Mouse (Mus musculus) embryonic facial prominence, embryonic 11.5 days (tissue): Measurements from ENCODE around the gene Mcam. TPM values are rescaled to one million over a fixed set of nuclear protein-coding genes. Genes with fewer than 3 reads are reported as not detected.

Experiments used
- ATAC-seq: fragments of 200-750 bp; cut with Nextera tagmentation; replicated peaks from 2 replicates; pipeline ENCODE4 v1.8.0; 2017; ENCODE audit warnings: low read depth; ENCODE audit not compliant: insufficient number of reproducible peaks, low FRiP score, low TSS enrichment
- DNase-seq: peaks from one replicate; pipeline ENCODE4 v3.0.0-alpha.2; 2015; ENCODE audit warnings: low spot score
- H3K27ac ChIP-seq: fragments of 300-500 bp; sonication (generic); replicated peaks from 2 replicates; pipeline ENCODE4 v1.5.1; 2014; ENCODE audit warnings: mild to moderate bottlenecking, low read depth, low read length, control low read depth
- H3K27me3 ChIP-seq: fragments of 300-500 bp; sonication (generic); 2 replicates; pipeline ENCODE4 v1.6.1; 2014; ENCODE audit warnings: mild to moderate bottlenecking, low read length, moderate library complexity, mixed read lengths; ENCODE audit not compliant: control insufficient read depth, insufficient read depth
- H3K36me3 ChIP-seq: fragments of 300-500 bp; sonication (generic); replicated peaks from 2 replicates; pipeline ENCODE4 v1.6.1; 2014; ENCODE audit warnings: low read depth, mild to moderate bottlenecking, low read length, moderate library complexity, mixed read lengths; ENCODE audit not compliant: control insufficient read depth, insufficient read depth
- H3K4me1 ChIP-seq: fragments of 300-500 bp; sonication (generic); 2 replicates; pipeline ENCODE4 v1.6.1; 2014; ENCODE audit warnings: low read length, mixed read lengths; ENCODE audit not compliant: control insufficient read depth, insufficient read depth
- H3K4me2 ChIP-seq: fragments of 300-500 bp; sonication (generic); 2 replicates; pipeline ENCODE4 v1.6.1; 2014; ENCODE audit warnings: low read depth, mild to moderate bottlenecking, control low read depth, low read length, moderate library complexity
- H3K4me3 ChIP-seq: fragments of 300-500 bp; sonication (generic); 2 replicates; pipeline ENCODE4 v1.5.1; 2014; ENCODE audit warnings: low read depth, low read length, control low read depth
- H3K9ac ChIP-seq: fragments of 300-500 bp; sonication (generic); replicated peaks from 2 replicates; pipeline ENCODE4 v1.6.1; 2014; ENCODE audit warnings: mild to moderate bottlenecking, control low read depth, low read length
- H3K9me3 ChIP-seq: fragments of 300-500 bp; sonication (generic); replicated peaks from 2 replicates; pipeline ENCODE4 v1.6.1; 2016; ENCODE audit warnings: mild to moderate bottlenecking, low read length, inconsistent platforms, mixed read lengths; ENCODE audit not compliant: control insufficient read depth
- WGBS: fragments of 180-500 bp; shearing (Covaris S2); extraction: QIAGEN DNeasy Blood & Tissue Kit; methylation state at CpG from one replicate; pipeline ENCODE4 v1.1.7; 2014; 5-methylcytosine and 5-hydroxymethylcytosine counted together
- polyA plus RNA-seq: library from polyadenylated mRNA; unstranded; fragments of >200 nt; fragmentation: Nextera tagmentation; extraction: Ambion mirVana; gene quantifications from 2 replicates; pipeline ENCODE4 v1.2.1, GENCODE M21; 2014

The Mcam gene
- polyA plus RNA-seq, 1 experiment from 2014 or later = 20.1 TPM

DNA sequence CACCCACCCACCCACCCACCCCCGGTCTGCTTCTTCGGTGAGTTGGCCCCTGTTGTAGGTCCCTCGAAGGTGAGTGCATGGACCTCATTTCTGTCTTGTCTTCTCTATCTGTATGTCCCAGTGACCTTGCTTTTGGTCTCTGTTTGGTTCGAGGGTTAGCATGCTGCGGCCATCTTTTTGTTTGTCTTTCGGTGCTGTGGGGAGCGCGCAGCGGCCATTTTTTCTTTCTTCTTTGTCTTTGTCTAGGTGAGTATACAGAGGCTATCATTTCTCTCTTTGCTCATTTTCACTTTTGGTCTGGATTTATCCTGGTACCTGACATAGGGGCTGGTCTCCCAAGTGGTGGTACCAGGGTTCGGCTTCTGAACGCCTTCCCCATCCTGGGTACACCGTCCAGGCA lies 44.5 kb downstream of the Mcam start:
- no peaks in the 10 kb centered on the region for H3K9me3 ChIP-seq
- H3K27ac ChIP-seq = no peak overlapping the region
- H3K4me3 ChIP-seq = no peak overlapping the region
- no peaks in the 10 kb centered on the region for H3K36me3 ChIP-seq
- H3K4me2 ChIP-seq = no peak overlapping the region
- H3K27me3 ChIP-seq = no peaks in the 10 kb centered on the region
- WGBS = 98% methylated on average over 12 of the region's 12 CpGs
- no peak overlapping the region for H3K9ac ChIP-seq
- ATAC-seq = no peak
- no peaks in the 10 kb centered on the region for H3K4me1 ChIP-seq
- DNase-seq = no peak

DNA sequence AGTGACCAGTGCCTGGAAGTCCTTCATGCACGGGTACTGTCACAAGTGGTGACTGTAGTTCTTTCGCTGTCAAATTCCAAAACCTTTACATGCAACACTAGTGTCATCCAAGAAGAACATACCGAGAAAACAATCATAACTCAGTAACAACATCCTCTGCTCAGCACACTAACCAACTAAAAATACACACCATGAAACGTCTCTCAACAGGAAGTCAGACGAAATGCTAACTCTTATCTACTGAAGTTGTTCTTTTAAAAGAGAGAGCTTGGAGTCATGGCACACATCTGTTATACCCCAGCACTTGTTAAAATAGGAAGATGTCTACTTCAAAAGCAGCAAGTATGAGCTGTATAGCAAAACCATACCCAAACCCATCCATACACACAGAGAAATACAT lies 47.3 kb downstream of the Mcam start:
- Histone ChIP-seq H3K9ac (no peak overlapping the region), H3K36me3 (no peaks in the 10 kb centered on the region), H3K27ac (no peak overlapping the region), H3K27me3 (no peaks in the 10 kb centered on the region), H3K4me3 (no peak overlapping the region), H3K4me2 (no peak overlapping the region), H3K4me1 (no peaks in the 10 kb centered on the region), H3K9me3 (no peaks in the 10 kb centered on the region)
- WGBS = 85% methylated on average over 5 of the region's 5 CpGs
- DNase-seq (no peak), ATAC-seq (no peak)

GRCm38 (mm10) chr9:44182260-44182659 lies 48.0 kb downstream of the Mcam start:
- WGBS = 91% methylated on average over 3 of the region's 3 CpGs
- H3K27ac ChIP-seq = no peak overlapping the region
- no peak overlapping the region for H3K4me3 ChIP-seq
- no peaks in the 10 kb centered on the region for H3K27me3 ChIP-seq
- no peak overlapping the region for H3K4me2 ChIP-seq
- ATAC-seq = no peak
- DNase-seq = no peak
- H3K36me3 ChIP-seq = no peaks in the 10 kb centered on the region
- H3K9me3 ChIP-seq = no peaks in the 10 kb centered on the region
- H3K9ac ChIP-seq = no peak overlapping the region
- H3K4me1 ChIP-seq = no peaks in the 10 kb centered on the region

- Histone ChIP-seq H3K27me3 (no peaks in the 10 kb centered on the region), H3K4me1 (no peaks in the 10 kb centered on the region), H3K9ac (no peak overlapping the region), H3K27ac (no peak overlapping the region), H3K9me3 (no peaks in the 10 kb centered on the region), H3K36me3 (no peaks in the 10 kb centered on the region), H3K4me3 (no peak overlapping the region), H3K4me2 (no peak overlapping the region)
- no peak for ATAC-seq
- 82% methylated on average over 12 of the region's 12 CpGs for WGBS
- DNase-seq = no peak
Measured at GRCm38 (mm10) chr9:44188223-44188622, 54.0 kb downstream of the Mcam start.

- Histone ChIP-seq H3K9ac (no peak overlapping the region), H3K4me2 (no peak overlapping the region), H3K36me3 (no peaks in the 10 kb centered on the region), H3K27ac (no peak overlapping the region), H3K27me3 (no peaks in the 10 kb centered on the region), H3K4me3 (no peak overlapping the region), H3K4me1 (no peaks in the 10 kb centered on the region), H3K9me3 (no peaks in the 10 kb centered on the region)
- ATAC-seq (no peak), DNase-seq (no peak)
- WGBS = 76% methylated on average over 3 of the region's 3 CpGs
Measured at GRCm38 (mm10) chr9:44191166-44191565, 56.9 kb downstream of the Mcam start.

- no peaks in the 10 kb centered on the region for H3K9me3 ChIP-seq
- DNase-seq (no peak), ATAC-seq (no peak)
- no peaks in the 10 kb centered on the region for H3K27me3 ChIP-seq
- 88% methylated on average over 3 of the region's 3 CpGs for WGBS
- no peak overlapping the region for H3K4me2 ChIP-seq
- no peak overlapping the region for H3K9ac ChIP-seq
- H3K27ac ChIP-seq = no peak overlapping the region
- no peak overlapping the region for H3K4me3 ChIP-seq
- no peaks in the 10 kb centered on the region for H3K36me3 ChIP-seq
- no peaks in the 10 kb centered on the region for H3K4me1 ChIP-seq
Measured at GRCm38 (mm10) chr9:44192312-44192711, 58.0 kb downstream of the Mcam start.

Other genes with a start within 250 kb of the Mcam start
- gene Thy1, start 91.1 kb upstream of the Mcam start, polyA plus RNA-seq = 1.8 and 2.4 TPM in 2 replicates
- gene Usp2, start 67.4 kb upstream of the Mcam start, polyA plus RNA-seq = 12.7 and 13.1 TPM in 2 replicates
- 0.17 and 0.32 TPM in 2 replicates for gene Mfrp, start 32.7 kb upstream of the Mcam start, polyA plus RNA-seq
- 0.53 and 0.56 TPM in 2 replicates for gene C1qtnf5, start 27.2 kb upstream of the Mcam start, polyA plus RNA-seq
- gene Gm49380, start 21.0 kb upstream of the Mcam start, polyA plus RNA-seq = 0.08 TPM in 1 of 2 replicates, not detected in the other
- 59.5 and 65.9 TPM in 2 replicates for gene Rnf26, start 21.0 kb upstream of the Mcam start, polyA plus RNA-seq
- gene Cbl, start 99.6 kb downstream of the Mcam start, polyA plus RNA-seq = 16.4 and 17.4 TPM in 2 replicates
- not detected in 2 replicates for gene Ccdc153, start 106.2 kb downstream of the Mcam start, polyA plus RNA-seq
- not detected in 2 replicates for gene Pdzd3, start 117.0 kb downstream of the Mcam start, polyA plus RNA-seq
- gene Nlrx1, start 134.1 kb downstream of the Mcam start, polyA plus RNA-seq = 2.6 TPM in 2 replicates
- 1.6 and 2.0 TPM in 2 replicates for gene Abcg4, start 154.1 kb downstream of the Mcam start, polyA plus RNA-seq
- 17.2 and 19.6 TPM in 2 replicates for gene Hinfp, start 171.2 kb downstream of the Mcam start, polyA plus RNA-seq
- 5.8 and 7.5 TPM in 2 replicates for gene C2cd2l, start 185.8 kb downstream of the Mcam start, polyA plus RNA-seq
- 51.3 and 60.6 TPM in 2 replicates for gene Dpagt1, start 191.6 kb downstream of the Mcam start, polyA plus RNA-seq
- 412 and 427 TPM in 2 replicates for gene H2afx, start 200.2 kb downstream of the Mcam start, polyA plus RNA-seq
- gene Hmbs, start 209.8 kb downstream of the Mcam start, polyA plus RNA-seq = 152 and 161 TPM in 2 replicates
- 27.3 and 27.6 TPM in 2 replicates for gene Vps11, start 227.2 kb downstream of the Mcam start, polyA plus RNA-seq
- 29.2 and 31.3 TPM in 2 replicates for gene Hyou1, start 245.0 kb downstream of the Mcam start, polyA plus RNA-seq